8 mouse cellular contexts compared by ENCODE assay signal in genomic region chr17:34898160-34898586, GRCm38 (mm10). TPM values are rescaled to one million over a fixed set of nuclear protein-coding genes. Genes with fewer than 3 reads are reported as not detected.
A peak's percentile ranks its signal among the peaks of the same experiment; 100 is the strongest.
DNase-seq lines count a peak whose midpoint lies in the region; ATAC-seq and TF ChIP-seq lines count a peak whose summit lies in the region.

Gene C2 (minus strand): TSS chr17:34898265.
Gene Ehmt2 (plus strand): TSS chr17:34898469.

- peak within 1 kb of the TSS; percentile 73 for H3K4me3 ChIP-seq in erythroblast, embryonic 14.5 days (replicated peaks)
- H3K4me3 ChIP-seq in heart, embryonic 12.5 days = peak within 1 kb of the TSS; percentile 90
- H3K4me3 ChIP-seq in liver, embryonic 13.5 days (replicated peaks) = peak within 1 kb of the TSS; percentile 81
- H3K4me3 ChIP-seq in stomach, embryonic 15.5 days (replicated peaks) = peak within 1 kb of the TSS; percentile 90

- under 1% methylated on average over 39 of the region's 44 CpGs for WGBS in heart, embryonic 12.5 days
- under 1% methylated on average over 20 of the region's 44 CpGs for WGBS in liver, embryonic 13.5 days (ENCODE audit: insufficient replicate concordance)
- WGBS in stomach, embryonic 15.5 days = under 1% methylated on average over 30 of the region's 44 CpGs

- TF ChIP-seq CTCF in brain, embryonic 14.5 days (IDR thresholded peaks at IDR 0.05; ENCODE audit: borderline replicate concordance, extremely low read depth, insufficient read depth, insufficient read length) = no peak

- H3K27ac ChIP-seq in heart, embryonic 12.5 days (ENCODE audit: poor library complexity, severe bottlenecking) = peak within 1 kb of the TSS; percentile 90
- H3K27ac ChIP-seq in liver, embryonic 13.5 days = peak within 1 kb of the TSS; percentile 94
- peak within 1 kb of the TSS; percentile 99 for H3K27ac ChIP-seq in stomach, embryonic 15.5 days

- TF ChIP-seq POLR2A in brain, embryonic 14.5 days (IDR thresholded peaks at IDR 0.05; ENCODE audit: borderline replicate concordance, extremely low read depth, insufficient read depth, insufficient read length, poor library complexity, severe bottlenecking) = peak; percentile 79

- no peaks in the 10 kb centered on the region for H3K9me3 ChIP-seq in erythroblast, embryonic 14.5 days (ENCODE audit: control insufficient read depth, low read length)
- H3K9me3 ChIP-seq in heart, embryonic 12.5 days (replicated peaks) = no peaks in the 10 kb centered on the region
- H3K9me3 ChIP-seq in liver, embryonic 13.5 days (replicated peaks) = no peaks in the 10 kb centered on the region
- no peaks in the 10 kb centered on the region for H3K9me3 ChIP-seq in stomach, embryonic 15.5 days

- peak within 1 kb of the TSS; percentile 92 for H3K4me2 ChIP-seq in heart, embryonic 12.5 days
- H3K4me2 ChIP-seq in liver, embryonic 13.5 days = peak within 1 kb of the TSS; percentile 98
- peak within 1 kb of the TSS; percentile 86 for H3K4me2 ChIP-seq in stomach, embryonic 15.5 days

- peak; percentile 83 for DNase-seq in CD4-positive helper T cell, adult 2 months (ENCODE audit: low read depth, low spot score)
- DNase-seq in brain, embryonic 14.5 days (ENCODE audit: low read depth) = peak; percentile 92
- DNase-seq in kidney, postnatal 10 days = peak; percentile 87
- DNase-seq in liver, embryonic 13.5 days = peak; percentile 67
- peak; percentile 47 to 64 for DNase-seq in natural killer cell, adult 2 months (ENCODE audit: low spot score in 2 of 2)

- peak within 1 kb of the TSS; percentile 97 for H3K9ac ChIP-seq in heart, embryonic 12.5 days
- peak within 1 kb of the TSS; percentile 93 for H3K9ac ChIP-seq in liver, embryonic 13.5 days
- peak within 1 kb of the TSS; percentile 89 for H3K9ac ChIP-seq in stomach, embryonic 15.5 days

- peaks cover 10% of the 10 kb centered on the region for H3K36me3 ChIP-seq in erythroblast, embryonic 14.5 days (ENCODE audit: control insufficient read depth)
- H3K36me3 ChIP-seq in heart, embryonic 12.5 days = peaks cover 27% of the 10 kb centered on the region
- H3K36me3 ChIP-seq in liver, embryonic 13.5 days = peaks cover 28% of the 10 kb centered on the region
- H3K36me3 ChIP-seq in stomach, embryonic 15.5 days = peaks cover 9% of the 10 kb centered on the region; the same call in 1 of the 2 replicates

- ATAC-seq in heart, embryonic 12.5 days (ENCODE audit: insufficient number of reproducible peaks, low FRiP score) = peak; percentile 42
- ATAC-seq in liver, embryonic 13.5 days (ENCODE audit: low read depth) = peak; percentile 53
- peak; percentile 37 for ATAC-seq in stomach, embryonic 15.5 days (ENCODE audit: insufficient read depth, low FRiP score, low read depth)

- peaks cover 2% of the 10 kb centered on the region; the same call in 1 of the 2 replicates for H3K27me3 ChIP-seq in erythroblast, embryonic 14.5 days (ENCODE audit: control insufficient read depth)
- no peaks in the 10 kb centered on the region for H3K27me3 ChIP-seq in heart, embryonic 12.5 days (replicated peaks)
- H3K27me3 ChIP-seq in liver, embryonic 13.5 days = no peaks in the 10 kb centered on the region
- no peaks in the 10 kb centered on the region for H3K27me3 ChIP-seq in stomach, embryonic 15.5 days (replicated peaks)

- peaks cover 63% of the 10 kb centered on the region for H3K4me1 ChIP-seq in erythroblast, embryonic 14.5 days (ENCODE audit: control insufficient read depth)
- peaks cover 36% of the 10 kb centered on the region for H3K4me1 ChIP-seq in heart, embryonic 12.5 days (replicated peaks)
- H3K4me1 ChIP-seq in liver, embryonic 13.5 days (replicated peaks) = peaks cover 82% of the 10 kb centered on the region
- H3K4me1 ChIP-seq in stomach, embryonic 15.5 days = peaks cover 28% of the 10 kb centered on the region

RNA-seq across cellular contexts. Expression of gene C2, which starts in this region (rescaled TPM):
- 1.1 and 2.3 TPM in 2 replicates for polyA plus RNA-seq in brain, embryonic 14.5 days (2012; rRNA removed)
- polyA plus RNA-seq in erythroblast, embryonic 14.5 days (2012) = 0.13 and 0.17 TPM in 2 replicates
- polyA plus RNA-seq in heart, embryonic 12.5 days (2016; fragmentation: Nextera tagmentation; extraction: Ambion mirVana) = 0.24 and 0.35 TPM in 2 replicates
- 11.1 and 11.7 TPM in 2 replicates for polyA plus RNA-seq in liver, embryonic 13.5 days (2015; fragmentation: Nextera tagmentation; extraction: Ambion mirVana)
- polyA plus RNA-seq in stomach, embryonic 15.5 days (2015; fragmentation: Nextera tagmentation; extraction: Ambion mirVana) = 4.4 and 6.2 TPM in 2 replicates

RNA-seq across cellular contexts. Expression of gene Ehmt2, which starts in this region (rescaled TPM):
- 350 and 361 TPM in 2 replicates for polyA plus RNA-seq in brain, embryonic 14.5 days (2012; rRNA removed)
- 6.2 and 6.4 TPM in 2 replicates for polyA plus RNA-seq in erythroblast, embryonic 14.5 days (2012)
- polyA plus RNA-seq in heart, embryonic 12.5 days (2016; fragmentation: Nextera tagmentation; extraction: Ambion mirVana) = 49.1 and 51.6 TPM in 2 replicates
- 16.8 and 17.7 TPM in 2 replicates for polyA plus RNA-seq in liver, embryonic 13.5 days (2015; fragmentation: Nextera tagmentation; extraction: Ambion mirVana)
- 70.0 and 74.5 TPM in 2 replicates for polyA plus RNA-seq in stomach, embryonic 15.5 days (2015; fragmentation: Nextera tagmentation; extraction: Ambion mirVana)

Comparison
In these comparisons a context has a peak if more than half of its experiments do, and no peak if none do; other contexts are left out.
1. Peak in every context shown above with its lines: DNase-seq, ATAC-seq, H3K4me3 ChIP-seq and H3K27ac ChIP-seq.